Mouse (Mus musculus) heart, postnatal 0 days (tissue): ENCODE measurements around the gene Ism1. TPM values are rescaled to one million over a fixed set of nuclear protein-coding genes. Genes with fewer than 3 reads are reported as not detected.

Source experiments
- ATAC-seq: fragments of 200-750 bp; cut with Nextera tagmentation; 2 replicates; pipeline ENCODE4 v1.8.0; 2017; ENCODE audit warnings: low read depth, moderate number of reproducible peaks, moderate library complexity; ENCODE audit not compliant: insufficient read depth
- DNase-seq: peaks from one replicate; pipeline ENCODE4 v3.0.0-alpha.2; 2016; ENCODE audit warnings: low spot score
- H3K27ac ChIP-seq: fragments of 300-500 bp; sonication (generic); 2 replicates; pipeline ENCODE4 v1.5.1; 2014; ENCODE audit warnings: low read depth, mild to moderate bottlenecking
- H3K27me3 ChIP-seq: fragments of 300-500 bp; sonication (generic); 2 replicates; pipeline ENCODE4 v1.6.1; 2014; ENCODE audit warnings: low read length, mixed read lengths; ENCODE audit not compliant: control insufficient read depth, insufficient read depth
- H3K36me3 ChIP-seq: fragments of 300-500 bp; sonication (generic); replicated peaks from 2 replicates; pipeline ENCODE4 v1.6.1; 2014; ENCODE audit warnings: low read length, mixed read lengths; ENCODE audit not compliant: control insufficient read depth, insufficient read depth
- H3K4me1 ChIP-seq: fragments of 300-500 bp; sonication (generic); 2 replicates; pipeline ENCODE4 v1.6.1; 2014; ENCODE audit warnings: antibody characterized with exemption; ENCODE audit not compliant: control insufficient read depth, insufficient read depth
- H3K4me2 ChIP-seq: fragments of 300-500 bp; sonication (generic); 2 replicates; pipeline ENCODE4 v1.6.1; 2014; ENCODE audit warnings: low read depth, mild to moderate bottlenecking, low read length, moderate library complexity
- H3K4me3 ChIP-seq: fragments of 300-500 bp; sonication (generic); 2 replicates; pipeline ENCODE4 v1.5.1; 2014; ENCODE audit warnings: low read depth, low read length
- H3K9ac ChIP-seq: fragments of 300-500 bp; sonication (generic); replicated peaks from 2 replicates; pipeline ENCODE4 v1.6.1; 2014; ENCODE audit warnings: low read depth, low read length, mixed read lengths
- H3K9me3 ChIP-seq: fragments of 300-500 bp; sonication (generic); replicated peaks from 2 replicates; pipeline ENCODE4 v1.6.1; 2016; ENCODE audit warnings: low read length; ENCODE audit not compliant: control insufficient read depth
- CTCF ChIP-seq: IDR thresholded peaks from 2 replicates; pipeline ENCODE4 v1.5.1; 2016; ENCODE audit warnings: antibody characterized with exemption, control low read depth, low read depth
- EP300 ChIP-seq: IDR thresholded peaks from 2 replicates; pipeline ENCODE4 v1.6.1; 2016; ENCODE audit warnings: antibody characterized with exemption, low read depth
- WGBS: fragments of 180-500 bp; shearing (Covaris S2); extraction: QIAGEN DNeasy Blood & Tissue Kit; methylation state at CpG from one replicate; pipeline ENCODE4 v1.1.7; 2014; 5-methylcytosine and 5-hydroxymethylcytosine counted together
- polyA plus RNA-seq: library from polyadenylated mRNA; unstranded; fragments of >200 nt; fragmentation: Nextera tagmentation; extraction: Ambion mirVana; gene quantifications from 2 replicates; pipeline ENCODE4 v1.2.1, GENCODE M21; 2015
- total RNA-seq: library from RNA; depleted of rRNA; stranded (reverse); fragments of >200 nt; gene quantifications from 2 replicates; pipeline ENCODE4 v1.2.3, GENCODE M21; 2014; ENCODE audit warnings: low replicate concordance

Ism1 gene
- total and polyA plus RNA-seq, 2 experiments from 2014 or later, result 0.30 TPM; not detected in 1

GRCm38 (mm10) chr2:139696578-139696977 lies 18.6 kb downstream of the Ism1 start:
- no peak for ATAC-seq
- 62% methylated on average over 2 of the region's 2 CpGs for WGBS
- Histone ChIP-seq H3K9me3 (no peaks in the 10 kb centered on the region), H3K27ac (no peak overlapping the region), H3K9ac (no peak overlapping the region), H3K4me1 (no peaks in the 10 kb centered on the region), H3K4me3 (no peak overlapping the region), H3K4me2 (no peak overlapping the region), H3K27me3 (no peaks in the 10 kb centered on the region), H3K36me3 (no peaks in the 10 kb centered on the region)
- TF ChIP-seq CTCF, result no peak
- TF ChIP-seq EP300, result no peak
- DNase-seq, result no peak

GRCm38 (mm10) chr2:139700609-139701008 lies 22.6 kb downstream of the Ism1 start:
- no peaks in the 10 kb centered on the region for H3K9me3 ChIP-seq
- no peaks in the 10 kb centered on the region for H3K27me3 ChIP-seq
- 0 out of 2 replicates have a peak, but pooled peaks have one; percentile 1 for TF ChIP-seq CTCF
- TF ChIP-seq EP300, result no peak
- no peaks in the 10 kb centered on the region for H3K4me1 ChIP-seq
- H3K27ac ChIP-seq, result no peak overlapping the region
- no peak overlapping the region for H3K4me2 ChIP-seq
- no peak overlapping the region for H3K4me3 ChIP-seq
- 88% methylated on average over 1 of the region's 1 CpGs for WGBS
- H3K36me3 ChIP-seq, result no peaks in the 10 kb centered on the region
- no peak overlapping the region for H3K9ac ChIP-seq
- ATAC-seq, result no peak
- no peak for DNase-seq

GRCm38 (mm10) chr2:139704951-139705350 lies 27.0 kb downstream of the Ism1 start:
- Histone ChIP-seq H3K27me3 (no peaks in the 10 kb centered on the region), H3K9me3 (no peaks in the 10 kb centered on the region)
- ATAC-seq, result no peak

GRCm38 (mm10) chr2:139708194-139708899 lies 30.4 kb downstream of the Ism1 start:
- no peak for ATAC-seq
- Histone ChIP-seq H3K4me2 (no peak overlapping the region), H3K27me3 (no peaks in the 10 kb centered on the region), H3K4me3 (no peak overlapping the region), H3K4me1 (no peaks in the 10 kb centered on the region), H3K36me3 (no peaks in the 10 kb centered on the region), H3K9ac (no peak overlapping the region), H3K27ac (no peak overlapping the region), H3K9me3 (no peaks in the 10 kb centered on the region)
- 84% methylated on average over 6 of the region's 6 CpGs for WGBS
- DNase-seq, result no peak
- TF ChIP-seq CTCF, result no peak
- TF ChIP-seq EP300, result no peak

More at GRCm38 (mm10) chr2:139704951-139705350, 27.0 kb downstream of the Ism1 start:
- no peaks in the 10 kb centered on the region for H3K36me3 ChIP-seq
- no peak overlapping the region for H3K4me2 ChIP-seq
- no peaks in the 10 kb centered on the region for H3K4me1 ChIP-seq
- DNase-seq, result no peak
- H3K9ac ChIP-seq, result no peak overlapping the region
- no peak overlapping the region for H3K4me3 ChIP-seq
- TF ChIP-seq EP300 (no peak), CTCF (no peak)
- WGBS, result 57% methylated on average over 3 of the region's 3 CpGs
- no peak overlapping the region for H3K27ac ChIP-seq

- TF ChIP-seq CTCF (no peak), EP300 (no peak)
- H3K36me3 ChIP-seq, result no peaks in the 10 kb centered on the region
- no peak overlapping the region for H3K27ac ChIP-seq
- H3K4me2 ChIP-seq, result no peak overlapping the region
- no peak overlapping the region for H3K4me3 ChIP-seq
- DNase-seq (no peak), ATAC-seq (no peak)
- H3K9ac ChIP-seq, result no peak overlapping the region
- H3K4me1 ChIP-seq, result no peaks in the 10 kb centered on the region
- no peaks in the 10 kb centered on the region for H3K27me3 ChIP-seq
- H3K9me3 ChIP-seq, result no peaks in the 10 kb centered on the region
- 52% methylated on average over 3 of the region's 3 CpGs for WGBS
Observed at GRCm38 (mm10) chr2:139711640-139712039, 33.7 kb downstream of the Ism1 start.

GRCm38 (mm10) chr2:139712046-139712445 lies 34.1 kb downstream of the Ism1 start:
- H3K9me3 ChIP-seq, result no peaks in the 10 kb centered on the region
- no peak overlapping the region for H3K4me3 ChIP-seq
- no peaks in the 10 kb centered on the region for H3K36me3 ChIP-seq
- no peak overlapping the region for H3K27ac ChIP-seq
- ATAC-seq, result no peak
- no peak for DNase-seq
- H3K4me1 ChIP-seq, result no peaks in the 10 kb centered on the region
- TF ChIP-seq CTCF (no peak), EP300 (no peak)
- no peak overlapping the region for H3K9ac ChIP-seq
- H3K4me2 ChIP-seq, result no peak overlapping the region
- 84% methylated on average over 10 of the region's 10 CpGs for WGBS
- H3K27me3 ChIP-seq, result no peaks in the 10 kb centered on the region
